Mouse (Mus musculus) G1E (cell line): Measurements from ENCODE around the gene Prkcd. TPM values are rescaled to one million over a fixed set of nuclear protein-coding genes. Genes with fewer than 3 reads are reported as not detected.

Source experiments
- ATAC-seq: 2 replicates; pipeline ENCODE4 v1.8.0; 2016; ENCODE audit warnings: mild to moderate bottlenecking; ENCODE audit not compliant: insufficient number of reproducible peaks, poor library complexity, low FRiP score, severe bottlenecking; ENCODE audit errors: extremely low read depth
- DNase-seq: peaks from one replicate; pipeline ENCODE4 v3.0.0; 2012; ENCODE audit warnings: low spot score
- H3K27me3 ChIP-seq: 2 replicates; pipeline ENCODE4 v1.6.1; 2012; ENCODE audit warnings: mild to moderate bottlenecking, low read length, inconsistent platforms; ENCODE audit not compliant: insufficient read depth
- H3K36me3 ChIP-seq: replicated peaks from 2 replicates; pipeline ENCODE3; 2012; ENCODE audit warnings: mild to moderate bottlenecking, inconsistent platforms
- H3K4me1 ChIP-seq: 2 replicates; pipeline ENCODE4 v1.6.1; 2012; ENCODE audit warnings: low read depth, low read length, inconsistent platforms, mixed read lengths; ENCODE audit not compliant: insufficient read depth
- H3K4me3 ChIP-seq: 2 replicates; pipeline ENCODE4 v1.5.1; 2012; ENCODE audit warnings: low read depth, mild to moderate bottlenecking, inconsistent platforms, low read length, moderate library complexity, mixed read lengths
- H3K9me3 ChIP-seq: replicated peaks from 2 replicates; pipeline ENCODE4 v1.6.1; 2012; ENCODE audit warnings: inconsistent platforms
- CTCF ChIP-seq: IDR thresholded peaks from 2 replicates; pipeline ENCODE4 v1.5.1; 2012; ENCODE audit warnings: low read depth, low read length, inconsistent platforms, mixed read lengths
- GATA1 ChIP-seq: IDR thresholded peaks from 2 replicates; pipeline ENCODE4 v1.6.1; 2012; ENCODE audit warnings: borderline replicate concordance, low read length, inconsistent platforms, mixed read lengths
- GATA2 ChIP-seq: IDR thresholded peaks from 2 replicates; pipeline ENCODE4 v1.6.1; 2012; ENCODE audit warnings: low read depth, low read length, inconsistent platforms, borderline replicate concordance
- POLR2AphosphoS5 ChIP-seq: IDR thresholded peaks from 2 replicates; pipeline ENCODE4 v1.6.1; 2012; ENCODE audit warnings: low read depth, low read length, inconsistent platforms; ENCODE audit not compliant: insufficient replicate concordance
- TAL1 ChIP-seq: conservative IDR thresholded peaks from 2 replicates; pipeline ENCODE4 v1.6.1; 2012; ENCODE audit warnings: low read depth, low read length, inconsistent platforms, mixed read lengths
- polyA plus RNA-seq: library from polyadenylated mRNA; stranded (reverse); fragments of >175 nt; gene quantifications from 2 replicates; pipeline ENCODE4 v1.2.3, GENCODE M21; 2012
- total RNA-seq, 2 experiments: library from RNA; stranded (forward) in 1 of 2; stranded (reverse) in 1 of 2; fragments of 200-1000 nt in 1 of 2; fragments of >200 nt in 1 of 2; fragmentation: Nextera tagmentation in 1 of 2; gene quantifications; 2 replicates each; pipeline ENCODE4 v1.2.3; 2014 to 2017

Gene Prkcd
- total and polyA plus RNA-seq, 3 experiments = 37.0 to 138 (median 43.9) TPM

DNA sequence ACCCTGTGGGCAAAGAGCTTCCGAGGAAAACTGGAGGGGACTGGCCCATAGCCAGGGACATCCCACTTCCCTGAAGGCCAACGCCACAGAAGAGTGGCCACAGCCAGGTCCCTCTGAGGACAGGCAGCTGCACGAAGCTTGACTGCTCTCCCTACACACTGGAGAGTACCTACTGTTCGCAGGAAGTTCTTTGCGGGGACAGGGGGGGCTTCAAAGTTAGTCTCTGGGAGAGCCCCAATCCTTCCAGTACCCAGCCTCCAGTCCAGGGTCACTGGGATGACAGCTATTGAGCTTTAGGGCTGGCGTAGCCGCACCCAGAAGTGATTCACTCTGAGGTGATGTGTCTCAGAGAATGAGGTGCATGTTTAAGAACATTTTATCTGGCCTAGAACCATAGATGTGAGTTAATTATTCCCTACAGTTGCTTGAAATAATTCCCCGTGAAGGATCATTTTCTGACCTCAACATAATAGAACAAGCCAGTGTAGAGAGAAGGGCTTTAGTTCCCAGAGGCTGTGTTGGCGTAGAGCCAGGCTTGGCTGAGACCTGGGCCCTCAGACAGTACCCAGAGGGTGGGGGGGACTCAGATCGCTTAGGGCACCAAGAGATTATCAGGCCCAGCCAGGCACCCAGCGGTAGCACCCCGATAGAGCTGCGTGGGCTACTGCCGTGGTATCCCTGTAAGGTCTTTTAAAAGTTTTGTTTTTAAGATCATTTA is 64.4 kb downstream of the Prkcd start:
- TF ChIP-seq GATA1 (no peak), POLR2AphosphoS5 (no peak), TAL1 (peak; percentile 64), CTCF (no peak)
- DNase-seq (peak; percentile 77), ATAC-seq (peak; percentile 78)
- H3K36me3 ChIP-seq = peaks cover 93% of the 10 kb centered on the region
- H3K9me3 ChIP-seq = no peaks in the 10 kb centered on the region
- H3K27me3 ChIP-seq = no peaks in the 10 kb centered on the region
- peaks cover 88% of the 10 kb centered on the region for H3K4me1 ChIP-seq
- peak overlapping the region; percentile 36; the same call in 1 of the 2 replicates for H3K4me3 ChIP-seq

DNA sequence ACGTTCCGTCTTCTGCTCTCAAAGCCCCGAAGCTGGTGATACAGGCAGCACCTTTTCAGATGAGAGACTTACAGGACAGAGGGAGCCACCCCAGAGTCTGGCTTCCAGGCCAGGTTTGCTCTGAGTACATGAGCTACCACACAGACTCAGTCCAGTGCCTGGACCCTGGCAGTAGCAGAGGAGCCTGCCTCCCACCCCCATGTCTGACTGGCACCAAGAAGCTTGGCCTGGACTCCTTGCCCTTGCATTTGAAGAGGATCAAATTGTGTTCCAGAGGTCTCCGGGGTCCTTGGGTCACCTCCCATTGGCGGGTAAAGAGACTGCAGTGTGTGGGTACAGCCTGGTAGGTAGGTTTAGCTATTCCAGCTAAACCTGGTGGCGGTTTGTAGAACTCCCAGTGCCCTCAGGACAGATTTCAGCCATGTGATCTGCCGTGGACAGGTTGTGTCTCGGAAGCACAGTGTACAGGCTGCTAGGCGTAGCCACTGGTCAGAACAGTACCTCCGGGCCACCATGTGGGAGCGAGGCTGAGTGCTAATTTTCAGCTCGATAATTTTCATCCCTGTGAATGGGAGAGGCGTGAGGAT is 65.1 kb downstream of the Prkcd start:
- Histone ChIP-seq H3K27me3 (no peaks in the 10 kb centered on the region), H3K4me3 (peak overlapping the region; percentile 38; the same call in 1 of the 2 replicates), H3K4me1 (peaks cover 89% of the 10 kb centered on the region), H3K36me3 (peaks cover 93% of the 10 kb centered on the region), H3K9me3 (no peaks in the 10 kb centered on the region)
- ATAC-seq (no peak), DNase-seq (no peak)
- TF ChIP-seq GATA1 (no peak), POLR2AphosphoS5 (no peak), TAL1 (no peak), GATA2 (no peak), CTCF (no peak)

DNA sequence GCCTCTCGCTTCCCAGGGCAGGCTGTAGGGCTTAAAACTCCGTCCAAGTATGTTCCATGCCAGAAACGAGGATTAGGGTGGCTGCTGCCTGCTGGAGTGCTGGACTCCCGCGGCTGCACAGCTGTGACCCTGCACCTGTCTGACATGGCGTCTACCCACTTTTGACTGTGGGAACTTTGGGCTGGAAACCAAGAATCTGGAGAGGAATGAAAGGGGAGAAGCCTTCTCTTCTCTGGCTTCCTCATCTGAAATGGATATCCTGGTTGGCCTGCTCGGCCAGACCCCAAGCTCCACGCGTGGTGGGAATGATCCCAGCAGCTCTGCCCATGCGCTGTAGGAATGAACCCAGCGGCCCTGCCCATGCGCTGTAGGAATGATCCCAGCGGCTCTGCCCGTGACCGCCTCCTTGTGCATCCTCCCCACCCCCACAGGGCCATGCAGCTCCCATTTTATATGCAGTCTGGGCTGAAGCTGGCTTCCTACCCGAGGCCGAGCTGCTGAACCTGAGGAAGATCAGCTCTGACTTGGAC is 66.6 kb downstream of the Prkcd start:
- H3K4me1 ChIP-seq = peaks cover 86% of the 10 kb centered on the region
- peaks cover 92% of the 10 kb centered on the region for H3K36me3 ChIP-seq
- TF ChIP-seq TAL1 (no peak), GATA1 (no peak), GATA2 (no peak), POLR2AphosphoS5 (no peak), CTCF (no peak)
- peak overlapping the region; percentile 33; the same call in 1 of the 2 replicates for H3K4me3 ChIP-seq
- ATAC-seq (no peak), DNase-seq (no peak)
- H3K27me3 ChIP-seq = no peaks in the 10 kb centered on the region
- H3K9me3 ChIP-seq = no peaks in the 10 kb centered on the region

DNA sequence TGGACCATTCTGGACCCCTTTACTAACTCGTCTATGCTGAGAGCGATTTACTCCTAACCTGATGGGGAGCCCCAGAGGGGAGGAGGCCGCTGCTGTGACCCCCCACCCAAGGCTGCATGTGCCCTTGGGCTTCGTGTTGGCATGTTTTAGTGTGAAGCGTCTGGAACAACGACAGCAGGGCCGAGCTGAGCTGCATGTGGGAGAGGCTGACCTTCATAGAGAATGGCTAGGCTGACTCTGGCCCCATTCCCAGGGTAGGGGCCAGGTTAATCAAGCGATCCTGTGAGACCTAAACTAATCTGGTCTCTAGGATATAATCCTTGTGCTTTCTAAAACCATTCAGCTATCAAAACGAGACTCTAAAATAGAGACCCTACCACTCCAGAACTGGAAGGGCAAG is 68.3 kb downstream of the Prkcd start:
- peaks cover 92% of the 10 kb centered on the region for H3K36me3 ChIP-seq
- no peak for ATAC-seq
- peaks cover 88% of the 10 kb centered on the region for H3K4me1 ChIP-seq
- H3K4me3 ChIP-seq = no peak overlapping the region; the same call in 1 of the 2 replicates
- H3K27me3 ChIP-seq = no peaks in the 10 kb centered on the region
- H3K9me3 ChIP-seq = no peaks in the 10 kb centered on the region
- TF ChIP-seq POLR2AphosphoS5 (no peak), CTCF (no peak)
- no peak for DNase-seq

DNA sequence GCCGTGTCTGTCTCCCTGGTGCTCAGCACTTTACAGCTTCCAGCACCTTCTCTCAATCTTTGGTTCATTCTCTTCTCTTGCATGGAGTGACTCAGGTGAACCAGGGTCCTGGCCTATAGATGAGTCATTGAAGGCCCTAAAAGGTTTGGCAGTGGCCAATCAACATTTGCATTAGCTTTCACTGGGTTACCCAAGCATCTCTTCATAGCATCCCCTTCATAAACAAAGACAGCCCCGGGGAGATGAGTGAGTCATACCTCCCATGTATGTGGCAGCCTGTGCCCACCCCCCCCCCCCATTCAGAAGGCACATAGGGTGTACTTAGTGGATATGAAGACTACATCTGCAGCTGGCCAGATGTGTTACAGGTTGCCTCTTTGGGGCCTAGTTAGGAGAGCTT is 69.4 kb downstream of the Prkcd start:
- DNase-seq (no peak), ATAC-seq (no peak)
- H3K4me1 ChIP-seq = peaks cover 91% of the 10 kb centered on the region
- TF ChIP-seq GATA1 = no peak
- no peak for TF ChIP-seq POLR2AphosphoS5
- TF ChIP-seq TAL1 = no peak
- no peak for TF ChIP-seq GATA2
- TF ChIP-seq CTCF = no peak
- no peaks in the 10 kb centered on the region for H3K9me3 ChIP-seq
- H3K27me3 ChIP-seq = no peaks in the 10 kb centered on the region
- no peak overlapping the region; the same call in 1 of the 2 replicates for H3K4me3 ChIP-seq
- H3K36me3 ChIP-seq = peaks cover 95% of the 10 kb centered on the region

DNA sequence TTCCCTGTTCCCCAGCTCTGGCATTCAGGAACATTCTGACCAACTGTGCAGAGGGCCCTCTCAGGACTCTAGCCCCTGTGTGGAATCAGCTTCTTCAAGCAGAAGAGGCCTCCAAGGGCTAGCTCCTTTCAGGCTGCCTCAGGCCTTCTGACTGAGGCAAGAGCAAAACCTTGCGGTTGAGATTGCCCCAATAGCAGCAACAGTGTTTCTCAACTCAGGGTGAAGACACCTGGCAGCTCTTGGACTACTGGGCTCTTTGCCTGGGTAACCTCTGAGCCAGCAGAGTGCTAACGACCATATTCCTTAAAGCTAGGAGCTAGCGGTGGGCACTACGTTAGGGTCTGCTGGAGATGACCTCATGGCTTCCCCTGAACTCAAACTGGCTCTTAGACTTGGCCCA is 72.8 kb downstream of the Prkcd start:
- H3K4me3 ChIP-seq = peak overlapping the region; percentile 47; the same call in 1 of the 2 replicates
- H3K27me3 ChIP-seq = no peaks in the 10 kb centered on the region
- peaks cover 77% of the 10 kb centered on the region for H3K4me1 ChIP-seq
- TF ChIP-seq GATA1 (no peak), TAL1 (no peak), CTCF (no peak), POLR2AphosphoS5 (no peak), GATA2 (no peak)
- ATAC-seq (no peak), DNase-seq (no peak)
- peaks cover 78% of the 10 kb centered on the region for H3K36me3 ChIP-seq
- no peaks in the 10 kb centered on the region for H3K9me3 ChIP-seq
